Mouse (Mus musculus): ENCODE results near the gene Fam78a.

- TF ChIP-seq EP300 (IDR thresholded peaks at IDR 0.05; ENCODE audit: low read depth) (no peak), CTCF (IDR thresholded peaks at IDR 0.05; ENCODE audit: low read depth) (no peak)
Observed at GRCm38 (mm10) chr2:32077744-32078143, 6.9 kb downstream of the Fam78a start.

Measured in liver, postnatal 0 days (tissue).